Mouse (Mus musculus): Measurements from ENCODE around the gene Cyp4f39. TPM values are rescaled to one million over a fixed set of nuclear protein-coding genes. Genes with fewer than 3 reads are reported as not detected.

The Cyp4f39 gene
- polyA plus RNA-seq, 1 experiment from 2014 or later = 4.8 TPM

DNA sequence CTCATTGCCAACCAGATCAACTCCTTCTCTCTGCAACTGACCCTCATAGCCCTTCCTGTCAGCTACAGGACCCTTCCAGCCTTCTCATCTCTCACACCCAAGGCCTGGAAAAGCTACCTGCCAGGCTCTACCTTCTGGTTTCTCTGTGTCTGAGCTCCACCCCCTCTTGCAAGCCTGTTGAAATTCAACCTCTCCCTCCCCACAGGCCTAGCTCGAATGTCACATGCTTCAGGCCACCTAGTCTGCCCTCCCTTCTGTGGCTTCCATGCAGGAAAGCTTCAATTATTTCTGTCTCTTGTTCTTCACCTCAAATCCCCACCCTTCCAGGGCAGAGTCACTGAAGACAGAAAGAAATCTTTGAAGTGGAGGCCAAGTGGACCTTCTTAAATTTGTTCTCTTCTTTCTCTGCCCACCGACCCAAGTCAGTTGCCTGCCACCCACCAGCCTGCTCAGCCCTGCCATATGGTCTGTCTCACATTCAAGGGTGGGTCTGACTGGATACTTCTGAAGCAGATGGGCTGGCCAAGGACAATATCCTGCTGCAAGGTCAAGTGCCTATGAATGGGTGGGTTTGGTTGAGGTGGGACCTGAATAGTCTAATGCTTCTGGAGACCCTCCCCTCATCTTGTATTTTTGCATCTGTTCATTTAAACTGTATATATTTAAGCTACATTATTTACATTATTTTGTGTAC is 1.5 kb upstream of the Cyp4f39 start:
- peak; percentile 33; the same call in 1 of the 2 replicates for ATAC-seq (ENCODE audit: low read depth)
- H3K9ac ChIP-seq (ENCODE audit: low read depth, low read length) = no peak overlapping the region
- DNase-seq (ENCODE audit: low spot score) = peak; percentile 21
- no peaks in the 10 kb centered on the region for H3K36me3 ChIP-seq (ENCODE audit: control insufficient read depth, insufficient read depth, low read length)
- no peaks in the 10 kb centered on the region for H3K4me1 ChIP-seq (ENCODE audit: control insufficient read depth, insufficient read depth, low read length)
- H3K4me2 ChIP-seq (ENCODE audit: low read depth, low read length) = no peak overlapping the region
- H3K27me3 ChIP-seq (replicated peaks; ENCODE audit: control insufficient read depth, insufficient read depth, low read length) = peaks cover 8% of the 10 kb centered on the region
- 28% methylated on average over 2 of the region's 2 CpGs for WGBS
- no peak overlapping the region for H3K27ac ChIP-seq (replicated peaks; ENCODE audit: low read depth, low read length)
- H3K4me3 ChIP-seq (ENCODE audit: low read depth, low read length) = no peak overlapping the region
- 0 out of 2 replicates have a peak, but pooled peaks cover 9% of the 10 kb centered on the region for H3K9me3 ChIP-seq (ENCODE audit: control insufficient read depth, low read length)

DNA sequence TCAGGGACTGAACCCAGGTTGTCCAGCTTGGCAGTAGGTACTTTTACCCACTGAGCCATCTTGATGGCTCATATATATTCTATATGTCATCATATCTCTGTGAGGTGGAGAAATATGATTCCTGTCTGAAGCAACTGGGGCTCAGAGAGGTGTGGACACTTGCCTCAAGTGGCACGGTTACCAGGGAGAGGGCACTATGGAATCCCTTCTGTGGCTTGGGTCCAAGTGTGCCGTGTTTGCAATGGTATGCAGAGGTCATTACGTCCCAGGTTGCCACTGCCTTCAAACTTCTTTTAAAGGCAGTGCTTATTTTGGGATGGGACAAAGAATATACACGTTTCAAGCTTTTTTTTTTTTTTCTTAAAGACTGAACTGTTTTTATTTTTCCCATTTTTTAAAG is 1.7 kb downstream of the Cyp4f39 start:
- no peak overlapping the region for H3K9ac ChIP-seq (ENCODE audit: low read depth, low read length)
- no peaks in the 10 kb centered on the region for H3K4me1 ChIP-seq (ENCODE audit: control insufficient read depth, insufficient read depth, low read length)
- H3K9me3 ChIP-seq (ENCODE audit: control insufficient read depth, low read length) = 0 out of 2 replicates have a peak, but pooled peaks cover under 1% of the 10 kb centered on the region
- H3K36me3 ChIP-seq (ENCODE audit: control insufficient read depth, insufficient read depth, low read length) = no peaks in the 10 kb centered on the region
- ATAC-seq (ENCODE audit: low read depth) (no peak), DNase-seq (ENCODE audit: low spot score) (no peak)
- H3K4me3 ChIP-seq (ENCODE audit: low read depth, low read length) = no peak overlapping the region
- no peak overlapping the region for H3K4me2 ChIP-seq (ENCODE audit: low read depth, low read length)
- H3K27me3 ChIP-seq (replicated peaks; ENCODE audit: control insufficient read depth, insufficient read depth, low read length) = peaks cover 8% of the 10 kb centered on the region
- 65% methylated on average over 4 of the region's 4 CpGs for WGBS
- H3K27ac ChIP-seq (replicated peaks; ENCODE audit: low read depth, low read length) = no peak overlapping the region

DNA sequence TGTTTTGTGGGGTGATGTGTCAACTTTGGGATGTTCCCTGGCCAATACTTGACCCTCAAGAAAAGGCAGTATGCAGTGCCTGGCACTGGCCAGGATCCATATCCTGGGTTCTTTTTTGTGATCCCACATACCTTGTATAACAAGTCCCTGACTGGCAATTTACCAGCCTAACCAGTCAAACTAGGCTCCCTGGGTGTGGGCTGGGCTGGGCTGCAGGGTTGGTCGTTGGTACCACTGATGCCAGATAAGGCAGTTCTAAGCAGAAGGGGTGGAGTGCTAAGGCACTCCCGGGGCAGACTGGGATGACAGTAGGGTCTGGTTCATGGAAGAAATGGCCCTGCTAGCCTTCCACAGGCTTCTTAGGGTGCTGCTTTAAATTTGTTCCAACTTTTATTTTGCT is 2.5 kb downstream of the Cyp4f39 start:
- ATAC-seq (ENCODE audit: low read depth) (no peak), DNase-seq (ENCODE audit: low spot score) (peak; percentile 10)
- no peaks in the 10 kb centered on the region for H3K4me1 ChIP-seq (ENCODE audit: control insufficient read depth, insufficient read depth, low read length)
- no peak overlapping the region for H3K9ac ChIP-seq (ENCODE audit: low read depth, low read length)
- 31% methylated on average over 2 of the region's 2 CpGs for WGBS
- no peaks in the 10 kb centered on the region for H3K36me3 ChIP-seq (ENCODE audit: control insufficient read depth, insufficient read depth, low read length)
- no peak overlapping the region for H3K27ac ChIP-seq (replicated peaks; ENCODE audit: low read depth, low read length)
- H3K4me2 ChIP-seq (ENCODE audit: low read depth, low read length) = no peak overlapping the region
- peaks cover 8% of the 10 kb centered on the region for H3K27me3 ChIP-seq (replicated peaks; ENCODE audit: control insufficient read depth, insufficient read depth, low read length)
- no peaks in the 10 kb centered on the region for H3K9me3 ChIP-seq (ENCODE audit: control insufficient read depth, low read length)
- no peak overlapping the region for H3K4me3 ChIP-seq (ENCODE audit: low read depth, low read length)

DNA sequence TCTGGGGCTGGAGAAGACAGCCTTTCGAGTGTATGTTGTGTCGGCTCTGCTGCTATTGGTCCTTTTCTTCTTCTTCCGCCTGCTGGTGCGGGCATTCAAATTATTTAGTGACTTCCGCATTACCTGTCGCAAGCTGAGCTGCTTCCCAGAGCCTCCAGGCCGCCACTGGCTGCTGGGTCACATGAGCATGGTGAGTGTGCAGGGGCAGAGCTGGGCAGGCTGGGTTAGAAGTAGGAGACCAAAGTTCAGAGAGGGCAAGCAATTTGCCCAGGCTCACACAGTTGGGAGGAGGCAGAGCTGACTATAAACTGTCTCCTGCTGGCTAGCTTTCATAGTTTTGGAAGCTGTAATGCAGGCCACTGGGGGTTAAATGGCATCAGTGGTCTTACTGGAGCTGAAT is 16.0 kb downstream of the Cyp4f39 start:
- no peak for DNase-seq (ENCODE audit: low spot score)
- no peaks in the 10 kb centered on the region for H3K4me1 ChIP-seq (ENCODE audit: control insufficient read depth, insufficient read depth, low read length)
- H3K36me3 ChIP-seq (ENCODE audit: control insufficient read depth, insufficient read depth, low read length) = no peaks in the 10 kb centered on the region
- H3K4me2 ChIP-seq (ENCODE audit: low read depth, low read length) = no peak overlapping the region
- no peaks in the 10 kb centered on the region for H3K27me3 ChIP-seq (replicated peaks; ENCODE audit: control insufficient read depth, insufficient read depth, low read length)
- WGBS = 55% methylated on average over 7 of the region's 7 CpGs
- no peak overlapping the region for H3K4me3 ChIP-seq (ENCODE audit: low read depth, low read length)
- no peak overlapping the region for H3K9ac ChIP-seq (ENCODE audit: low read depth, low read length)
- no peaks in the 10 kb centered on the region for H3K9me3 ChIP-seq (ENCODE audit: control insufficient read depth, low read length)
- ATAC-seq (ENCODE audit: low read depth) = no peak
- no peak overlapping the region for H3K27ac ChIP-seq (replicated peaks; ENCODE audit: low read depth, low read length)

DNA sequence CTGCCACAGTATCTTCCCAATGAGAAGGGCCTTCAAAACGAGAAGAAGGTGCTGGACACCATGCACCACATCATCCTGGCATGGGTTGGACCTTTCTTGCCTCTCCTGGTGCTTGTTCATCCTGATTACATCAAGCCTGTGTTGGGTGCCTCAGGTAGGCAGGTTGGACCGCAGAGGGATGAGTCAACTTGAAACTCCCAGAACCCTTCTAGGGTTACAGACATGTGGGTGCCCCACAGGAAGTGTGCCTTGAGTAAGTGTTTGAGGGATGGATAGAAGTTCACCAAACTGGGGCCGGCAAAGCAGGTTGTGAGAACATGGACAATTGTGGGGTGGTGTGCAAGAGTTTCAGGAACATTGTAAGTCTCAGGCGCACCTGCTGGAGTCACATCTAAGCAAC is 18.3 kb downstream of the Cyp4f39 start:
- Histone ChIP-seq H3K4me1 (ENCODE audit: control insufficient read depth, insufficient read depth, low read length) (no peaks in the 10 kb centered on the region), H3K36me3 (ENCODE audit: control insufficient read depth, insufficient read depth, low read length) (no peaks in the 10 kb centered on the region), H3K4me3 (ENCODE audit: low read depth, low read length) (no peak overlapping the region), H3K27me3 (replicated peaks; ENCODE audit: control insufficient read depth, insufficient read depth, low read length) (no peaks in the 10 kb centered on the region), H3K9me3 (ENCODE audit: control insufficient read depth, low read length) (no peaks in the 10 kb centered on the region), H3K4me2 (ENCODE audit: low read depth, low read length) (no peak overlapping the region), H3K9ac (ENCODE audit: low read depth, low read length) (no peak overlapping the region), H3K27ac (replicated peaks; ENCODE audit: low read depth, low read length) (no peak overlapping the region)
- DNase-seq (ENCODE audit: low spot score) (no peak), ATAC-seq (ENCODE audit: low read depth) (no peak)
- WGBS = 80% methylated on average over 4 of the region's 4 CpGs

DNA sequence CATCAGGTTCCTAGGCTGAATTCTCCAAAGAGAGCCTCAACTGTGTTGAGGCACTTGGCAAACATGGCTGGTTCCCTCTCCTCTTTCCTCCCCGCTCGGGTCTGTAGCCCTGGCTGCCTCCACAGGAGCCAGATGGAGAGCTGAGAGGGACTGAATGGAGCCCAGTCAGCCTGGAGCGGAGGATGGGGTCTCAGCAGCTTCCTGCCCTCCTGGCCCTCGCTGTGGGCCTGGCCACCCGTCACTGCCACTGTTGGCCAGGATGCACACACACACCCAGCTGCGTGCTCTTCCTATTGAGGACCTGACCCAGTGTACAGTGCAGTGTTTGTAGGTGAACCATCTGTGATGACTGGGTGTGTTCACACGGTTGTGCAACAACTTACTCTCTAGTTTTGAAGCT is 19.7 kb downstream of the Cyp4f39 start:
- no peak overlapping the region for H3K4me2 ChIP-seq (ENCODE audit: low read depth, low read length)
- no peaks in the 10 kb centered on the region for H3K36me3 ChIP-seq (ENCODE audit: control insufficient read depth, insufficient read depth, low read length)
- no peaks in the 10 kb centered on the region for H3K9me3 ChIP-seq (ENCODE audit: control insufficient read depth, low read length)
- H3K27me3 ChIP-seq (replicated peaks; ENCODE audit: control insufficient read depth, insufficient read depth, low read length) = no peaks in the 10 kb centered on the region
- 48% methylated on average over 7 of the region's 7 CpGs for WGBS
- ATAC-seq (ENCODE audit: low read depth) (no peak), DNase-seq (ENCODE audit: low spot score) (no peak)
- no peak overlapping the region for H3K9ac ChIP-seq (ENCODE audit: low read depth, low read length)
- H3K4me1 ChIP-seq (ENCODE audit: control insufficient read depth, insufficient read depth, low read length) = no peaks in the 10 kb centered on the region
- H3K27ac ChIP-seq (replicated peaks; ENCODE audit: low read depth, low read length) = no peak overlapping the region
- no peak overlapping the region for H3K4me3 ChIP-seq (ENCODE audit: low read depth, low read length)

DNA sequence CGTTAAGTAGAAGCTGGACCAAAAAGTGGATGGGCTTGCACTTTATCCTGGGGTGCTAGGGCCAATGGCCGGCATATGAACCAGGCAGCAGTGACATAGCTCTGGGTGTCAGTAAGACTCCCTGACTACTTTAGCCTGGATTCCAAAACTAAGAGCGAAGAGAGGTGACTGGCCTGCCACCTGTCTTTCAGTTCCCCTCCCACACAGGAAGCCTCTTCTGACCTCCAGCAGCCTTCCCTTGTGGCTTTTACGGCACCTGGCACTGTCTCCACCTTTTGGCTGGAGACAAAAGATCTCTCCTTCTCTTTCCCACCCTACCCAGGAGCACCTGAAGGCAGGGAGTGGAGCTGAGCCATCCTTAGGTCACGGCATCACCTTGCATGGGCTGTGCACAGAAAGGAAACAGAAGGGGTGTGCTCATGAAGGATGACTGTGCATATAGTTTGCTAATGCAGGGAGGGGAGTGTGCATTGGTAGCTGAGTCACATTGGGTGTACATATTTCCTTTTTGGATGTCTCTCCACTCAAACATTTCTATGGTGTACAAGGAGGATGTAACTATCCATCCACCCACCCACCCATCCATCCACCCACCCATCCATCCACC is 22.5 kb downstream of the Cyp4f39 start:
- Histone ChIP-seq H3K4me3 (ENCODE audit: low read depth, low read length) (no peak overlapping the region), H3K27ac (replicated peaks; ENCODE audit: low read depth, low read length) (no peak overlapping the region), H3K4me2 (ENCODE audit: low read depth, low read length) (no peak overlapping the region), H3K9ac (ENCODE audit: low read depth, low read length) (no peak overlapping the region), H3K36me3 (ENCODE audit: control insufficient read depth, insufficient read depth, low read length) (no peaks in the 10 kb centered on the region), H3K4me1 (ENCODE audit: control insufficient read depth, insufficient read depth, low read length) (no peaks in the 10 kb centered on the region), H3K9me3 (ENCODE audit: control insufficient read depth, low read length) (no peaks in the 10 kb centered on the region), H3K27me3 (replicated peaks; ENCODE audit: control insufficient read depth, insufficient read depth, low read length) (no peaks in the 10 kb centered on the region; the same call in 1 of the 2 replicates)
- no peak for ATAC-seq (ENCODE audit: low read depth)
- no peak for DNase-seq (ENCODE audit: low spot score)
- WGBS = 88% methylated on average over 5 of the region's 5 CpGs

DNA sequence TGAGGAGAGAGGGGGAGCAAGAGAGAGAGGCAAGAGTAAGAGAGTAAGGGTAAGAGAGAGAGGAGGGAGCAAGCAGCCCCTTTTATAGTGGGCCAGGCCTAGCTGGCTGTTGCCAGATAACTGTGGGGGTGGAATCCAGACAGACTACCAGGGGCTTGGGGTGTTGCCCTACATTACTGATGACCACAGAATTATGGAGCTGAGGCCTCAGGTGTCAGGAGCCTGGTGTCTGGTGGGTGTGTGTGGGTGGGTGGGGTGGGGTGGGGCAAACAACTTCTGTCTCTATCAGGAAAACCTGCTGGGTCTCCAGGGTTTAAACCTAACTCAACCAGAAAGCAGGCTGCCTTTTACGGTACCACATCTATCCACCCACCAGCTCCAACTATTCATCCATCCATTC is 24.7 kb downstream of the Cyp4f39 start:
- no peak overlapping the region for H3K4me2 ChIP-seq (ENCODE audit: low read depth, low read length)
- 80% methylated on average over 1 of the region's 1 CpGs for WGBS
- DNase-seq (ENCODE audit: low spot score) = no peak
- no peak for ATAC-seq (ENCODE audit: low read depth)
- no peaks in the 10 kb centered on the region for H3K36me3 ChIP-seq (ENCODE audit: control insufficient read depth, insufficient read depth, low read length)
- H3K27me3 ChIP-seq (replicated peaks; ENCODE audit: control insufficient read depth, insufficient read depth, low read length) = peaks cover under 1% of the 10 kb centered on the region; the same call in 1 of the 2 replicates
- no peaks in the 10 kb centered on the region for H3K4me1 ChIP-seq (ENCODE audit: control insufficient read depth, insufficient read depth, low read length)
- no peak overlapping the region for H3K4me3 ChIP-seq (ENCODE audit: low read depth, low read length)
- no peaks in the 10 kb centered on the region for H3K9me3 ChIP-seq (ENCODE audit: control insufficient read depth, low read length)
- no peak overlapping the region for H3K9ac ChIP-seq (ENCODE audit: low read depth, low read length)
- no peak overlapping the region for H3K27ac ChIP-seq (replicated peaks; ENCODE audit: low read depth, low read length)

DNA sequence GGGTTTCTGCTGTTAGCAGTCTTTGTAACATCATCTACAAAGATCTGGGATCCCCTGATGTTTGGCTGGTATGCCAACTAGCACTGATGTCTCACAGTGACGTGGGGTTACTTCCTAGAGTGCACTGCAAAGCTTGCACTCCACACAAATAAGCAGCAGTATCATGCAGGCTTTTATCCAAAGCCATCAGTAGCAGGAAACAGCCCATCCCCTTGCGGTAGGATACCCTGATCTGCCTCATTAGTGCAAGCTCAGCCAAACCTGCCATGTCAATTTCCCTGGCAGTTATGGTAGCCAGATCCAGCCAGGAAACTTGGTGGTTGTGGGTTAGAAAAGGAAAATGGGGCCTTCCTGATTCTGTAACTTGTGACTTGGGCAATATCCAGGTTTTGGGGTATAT is 26.2 kb downstream of the Cyp4f39 start:
- Histone ChIP-seq H3K27ac (replicated peaks; ENCODE audit: low read depth, low read length) (no peak overlapping the region), H3K4me1 (ENCODE audit: control insufficient read depth, insufficient read depth, low read length) (no peaks in the 10 kb centered on the region), H3K9me3 (ENCODE audit: control insufficient read depth, low read length) (no peaks in the 10 kb centered on the region), H3K4me2 (ENCODE audit: low read depth, low read length) (no peak overlapping the region), H3K4me3 (ENCODE audit: low read depth, low read length) (no peak overlapping the region), H3K36me3 (ENCODE audit: control insufficient read depth, insufficient read depth, low read length) (no peaks in the 10 kb centered on the region), H3K9ac (ENCODE audit: low read depth, low read length) (no peak overlapping the region), H3K27me3 (replicated peaks; ENCODE audit: control insufficient read depth, insufficient read depth, low read length) (peaks cover 4% of the 10 kb centered on the region; the same call in 1 of the 2 replicates)
- DNase-seq (ENCODE audit: low spot score) (no peak), ATAC-seq (ENCODE audit: low read depth) (no peak)
- 59% methylated on average over 2 of the region's 2 CpGs for WGBS
